Mouse (Mus musculus): Measurements from ENCODE around the gene Cldn12.

Gene Cldn12

DNA sequence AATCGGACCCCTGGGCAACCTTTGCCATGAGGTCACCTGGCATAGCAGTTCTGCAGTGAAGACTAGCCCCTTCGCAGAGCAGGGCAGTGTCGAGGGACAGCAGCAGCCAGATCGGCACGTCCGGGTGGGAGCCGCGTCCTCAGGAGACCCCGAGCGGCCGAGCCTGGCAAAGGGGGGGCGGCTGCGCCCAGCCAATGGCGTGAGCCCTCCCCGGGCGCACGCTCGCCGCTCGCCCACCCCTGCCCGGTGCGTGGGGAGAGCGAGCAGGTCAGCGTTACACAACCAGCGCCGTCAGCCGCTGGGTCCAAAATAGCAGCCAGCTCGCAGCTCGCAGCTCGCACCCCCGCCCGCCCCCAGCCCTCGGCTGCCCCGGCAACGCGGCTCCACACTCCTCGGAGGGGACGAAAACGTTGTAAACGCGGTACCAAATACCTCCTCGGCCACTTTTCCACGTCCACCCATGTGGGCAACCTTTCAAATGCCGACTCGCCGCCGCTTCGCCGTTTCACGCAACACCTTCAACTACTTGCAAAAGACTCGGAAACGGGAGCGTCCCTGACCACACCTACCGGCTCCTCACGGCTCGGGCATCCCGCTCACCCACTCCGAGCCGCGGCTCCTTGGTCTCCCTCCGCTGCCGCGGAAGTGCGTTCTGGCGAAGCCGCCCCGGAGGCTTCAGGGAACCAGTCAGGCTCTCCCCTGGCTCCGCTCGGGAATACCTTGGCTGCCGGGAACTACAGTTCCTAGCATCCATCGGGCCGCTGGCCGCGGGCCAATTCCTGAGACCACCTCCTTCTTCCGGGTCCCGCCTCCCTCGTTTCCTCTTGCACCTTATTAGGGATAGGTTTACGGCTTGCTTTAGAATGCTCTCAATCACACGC lies at the start of gene Cldn12:
Cldn12 (minus strand) TSS at position 763 of the 881 bp plus-strand sequence.
- DNase-seq (ENCODE audit: low spot score in 2 of 2), result peak; percentile 89 to 93

DNA sequence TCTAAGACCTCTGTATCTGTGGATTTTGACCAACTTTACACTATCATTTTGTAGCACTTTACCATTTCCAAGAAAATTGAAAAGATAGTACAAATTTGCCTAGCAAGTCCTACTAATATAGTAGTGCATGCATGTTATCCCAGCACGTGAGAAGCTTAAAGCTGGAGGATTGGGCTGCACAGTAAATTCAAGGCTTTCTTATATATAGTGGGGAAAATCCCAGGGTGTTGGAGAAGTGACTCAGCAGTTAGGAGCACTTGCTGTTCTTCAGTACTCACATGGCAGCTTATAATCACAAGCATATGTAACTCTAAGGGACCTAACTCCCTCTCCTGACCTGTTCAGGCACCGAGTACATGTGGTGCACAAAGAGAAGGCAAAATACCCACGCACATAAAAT lies 47.7 kb upstream of the Cldn12 start:
- no peak for DNase-seq (ENCODE audit: low spot score in 2 of 2)

DNA sequence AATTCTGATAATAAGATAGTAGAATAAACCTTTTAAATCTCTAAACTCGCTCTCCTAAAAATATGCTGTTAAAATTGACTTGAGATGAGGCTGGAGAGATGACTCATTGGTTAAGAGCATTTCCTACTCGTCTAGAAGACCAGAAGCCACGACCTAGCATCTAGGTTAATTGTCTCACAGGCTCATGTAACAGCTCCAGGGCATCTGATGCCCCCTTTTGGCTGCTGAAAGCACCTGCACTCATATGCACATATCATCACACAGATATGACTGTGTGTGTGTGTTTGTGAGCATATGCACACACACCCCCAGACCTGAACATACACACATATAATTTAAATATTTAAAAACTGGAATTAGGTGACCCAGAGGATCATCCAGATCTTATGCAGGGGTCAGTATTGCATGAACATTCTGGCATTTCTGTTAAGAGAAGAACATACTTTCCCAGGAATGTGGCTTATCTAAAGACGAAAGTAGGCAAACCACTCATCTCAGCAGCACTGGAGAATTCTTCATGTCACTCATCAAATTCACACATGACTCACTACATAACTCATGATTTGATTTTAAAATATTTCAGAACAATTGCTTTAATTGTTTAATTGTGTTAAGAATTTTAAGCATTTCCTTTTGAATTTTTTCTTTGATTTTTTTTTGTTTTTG lies 46.4 kb upstream of the Cldn12 start:
- no peak for DNase-seq (ENCODE audit: low spot score in 2 of 2)

DNA sequence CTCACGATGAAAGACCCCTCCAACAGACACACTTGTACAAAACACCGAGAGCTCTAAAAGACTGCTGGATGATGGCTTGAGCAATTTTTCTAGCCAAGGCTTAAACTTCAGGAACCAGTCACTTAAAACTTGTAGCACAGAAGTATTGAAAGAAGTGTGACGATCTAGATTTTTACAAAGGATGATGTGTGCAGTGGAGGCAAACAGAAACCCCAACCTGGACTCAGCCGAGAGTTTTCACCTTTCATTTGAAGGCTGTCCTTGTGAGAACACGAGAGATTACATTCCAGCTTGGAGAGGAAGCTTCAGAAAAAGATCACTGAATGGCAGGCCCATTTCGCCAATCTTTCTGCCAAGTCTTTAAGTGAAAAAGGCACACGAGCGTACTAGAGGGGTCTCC lies 45.0 kb upstream of the Cldn12 start:
- no peak for DNase-seq (ENCODE audit: low spot score in 2 of 2)

DNA sequence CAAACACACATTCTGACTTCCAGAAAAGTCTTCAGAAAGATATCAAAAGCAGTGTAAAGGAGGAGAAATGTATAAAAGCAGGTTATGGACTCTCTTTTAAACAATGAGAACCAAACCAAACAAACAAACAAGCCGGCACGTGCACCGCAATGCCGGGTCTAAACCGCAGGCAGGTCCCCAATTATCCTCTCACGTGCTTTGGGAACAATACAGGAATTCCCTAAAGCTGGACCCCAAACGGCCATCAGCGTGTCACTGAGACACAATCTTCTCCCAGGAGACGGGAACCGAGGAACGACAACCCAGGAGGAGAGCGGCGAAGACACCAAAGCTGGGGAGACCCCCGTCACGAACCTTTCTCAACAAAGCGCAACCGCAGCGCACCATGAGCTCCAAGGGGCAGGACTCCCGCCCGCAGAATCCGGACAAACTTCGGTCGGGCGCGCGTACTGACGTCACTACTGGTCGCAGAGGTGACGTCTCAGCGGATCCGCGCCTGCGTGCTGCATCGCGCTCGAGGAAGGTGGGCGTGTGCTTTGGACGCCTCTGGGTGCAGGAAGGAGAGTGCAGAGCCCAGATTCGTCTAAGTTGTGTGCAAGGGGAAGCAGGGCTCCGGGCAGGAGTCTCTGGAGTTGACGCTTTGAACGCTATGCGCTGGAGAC lies 44.5 kb upstream of the Cldn12 start, which contains the start of gene Gtpbp10:
Gtpbp10 (minus strand) TSS at position 460 of the 662 bp plus-strand sequence.
- DNase-seq (ENCODE audit: low spot score in 2 of 2), result peak; percentile 86 to 96

DNA sequence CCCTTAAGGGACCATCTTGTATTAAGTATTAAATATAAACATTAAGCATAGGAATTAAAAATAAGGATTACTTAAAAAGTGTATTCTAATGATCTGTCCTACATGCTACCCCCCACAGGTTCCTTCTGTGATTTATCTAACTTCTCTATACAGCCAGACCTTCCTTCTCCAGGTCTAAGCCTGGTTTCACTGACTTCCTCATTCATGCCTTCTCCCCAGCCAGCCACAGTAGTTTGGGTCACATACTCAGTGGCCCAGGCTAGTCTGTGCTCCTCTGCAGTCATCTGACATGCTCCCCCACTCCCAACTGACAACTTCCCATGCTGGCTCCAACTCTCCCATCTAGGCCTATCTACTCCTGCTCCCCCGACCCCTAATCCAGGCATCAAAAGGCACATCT lies 36.4 kb upstream of the Cldn12 start:
- DNase-seq (ENCODE audit: low spot score in 2 of 2), result no peak

DNA sequence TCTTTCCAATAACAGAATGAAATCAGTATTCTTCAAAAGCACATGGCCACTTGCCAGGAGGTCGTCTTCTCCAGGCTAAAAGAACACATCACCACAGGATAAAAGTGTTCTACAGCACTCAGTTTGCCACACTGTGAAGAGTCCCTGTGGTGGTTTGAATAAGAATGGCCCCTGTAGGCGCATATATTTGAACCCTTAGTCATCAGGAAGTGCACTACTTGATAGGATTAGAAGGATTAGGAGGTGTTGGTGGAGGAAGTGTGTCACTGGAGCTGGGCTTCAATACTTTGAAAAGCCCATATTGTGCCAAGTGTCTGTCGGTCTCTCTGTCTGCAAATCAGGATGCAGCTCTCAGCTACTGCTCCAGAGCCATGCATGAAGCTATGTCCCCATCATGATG lies 25.6 kb upstream of the Cldn12 start:
- no peak for DNase-seq (ENCODE audit: low spot score in 2 of 2)

DNA sequence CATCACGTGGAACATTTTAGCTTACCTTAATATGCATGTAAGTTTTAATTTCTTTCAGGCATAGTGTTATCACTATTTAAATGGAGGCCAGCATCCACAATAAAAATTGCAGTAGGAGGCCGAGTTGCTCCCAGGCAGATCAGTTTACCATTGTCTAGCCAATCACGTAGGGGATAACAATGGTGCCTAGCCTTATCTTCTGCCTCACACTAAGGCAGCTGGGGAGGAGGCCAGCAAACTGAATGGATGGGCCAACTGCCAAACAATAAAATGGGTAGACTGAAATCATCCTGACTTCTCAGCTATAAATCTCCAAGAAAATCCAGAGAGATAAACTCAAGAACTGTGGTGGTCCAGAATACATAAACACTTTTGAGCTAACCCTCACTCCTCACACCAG lies 25.0 kb upstream of the Cldn12 start:
- DNase-seq (ENCODE audit: low spot score in 2 of 2), result no peak

DNA sequence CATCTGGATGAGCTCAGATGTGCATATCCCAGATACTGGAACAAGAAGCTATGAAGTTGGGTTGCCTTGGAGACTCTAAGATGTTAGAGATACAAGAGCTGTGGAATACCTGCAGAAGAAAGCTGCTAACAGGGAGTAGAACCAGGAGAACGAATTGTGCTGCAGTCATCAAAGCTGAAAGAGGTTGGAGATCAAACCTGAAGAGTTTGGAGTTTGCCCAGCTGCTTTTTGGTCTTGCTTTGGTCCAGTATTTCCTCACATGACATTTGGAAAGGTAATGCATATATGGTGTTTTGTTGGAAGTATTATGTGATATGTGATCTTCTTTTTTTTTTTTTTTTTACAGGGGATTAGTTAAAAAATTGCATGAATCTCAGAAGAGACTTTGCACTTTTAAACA lies 21.4 kb upstream of the Cldn12 start:
- DNase-seq (ENCODE audit: low spot score in 2 of 2), result no peak

DNA sequence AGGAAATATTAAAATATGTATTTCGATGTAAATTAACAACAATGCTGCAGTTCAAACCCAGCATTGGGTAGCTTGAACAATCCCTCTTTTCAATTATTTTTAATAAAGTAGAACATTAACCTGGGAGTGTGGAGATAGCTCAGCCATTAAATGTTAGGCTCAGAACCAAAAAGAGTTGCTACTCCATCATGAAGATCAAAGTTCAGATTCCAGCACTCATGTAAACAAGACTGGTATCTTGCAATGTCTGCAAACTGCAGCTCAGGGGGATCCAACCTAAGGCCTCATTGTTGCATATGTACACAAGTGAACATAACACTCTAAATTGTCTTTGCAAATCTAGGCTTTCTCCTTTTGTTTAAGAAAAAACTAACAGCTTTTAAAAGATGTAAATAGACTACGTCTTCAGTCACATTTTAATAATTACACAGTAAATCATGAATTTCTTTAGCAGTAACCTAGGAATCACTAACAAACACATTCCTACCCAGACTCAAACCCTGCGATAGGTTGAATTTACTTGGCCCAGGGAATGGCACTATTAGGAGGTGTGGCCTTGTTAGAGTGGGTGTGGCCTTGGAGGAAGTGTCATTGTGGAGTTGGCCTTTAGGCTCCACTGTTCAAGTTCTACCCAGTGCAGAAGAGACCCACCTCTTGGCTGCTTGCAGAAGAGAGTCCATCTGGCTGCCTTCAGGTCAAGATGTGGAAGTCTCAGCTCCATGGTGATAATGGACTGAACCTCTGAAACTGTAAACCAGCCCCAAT lies 19.1 kb upstream of the Cldn12 start:
- DNase-seq (ENCODE audit: low spot score in 2 of 2), result no peak

DNA sequence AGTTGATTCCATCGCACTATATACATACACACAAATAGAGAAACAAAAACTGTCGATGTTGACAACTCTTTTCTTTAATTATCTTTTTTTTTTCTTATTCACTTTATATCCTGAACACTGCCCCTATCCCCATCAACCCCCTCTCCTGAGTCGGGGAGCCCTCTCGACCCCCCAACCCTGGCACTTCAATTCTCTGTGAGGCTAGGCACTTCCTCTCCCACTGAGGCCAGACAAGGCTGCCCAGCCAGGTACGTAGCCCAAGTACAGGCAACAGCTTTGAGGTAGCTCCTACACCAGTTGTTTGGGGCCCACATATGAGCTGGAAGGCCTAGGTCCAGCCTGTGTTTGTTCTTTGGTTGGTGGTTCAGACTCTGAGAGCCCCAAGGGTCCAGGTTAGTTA lies 653 bp upstream of the Cldn12 start:
- no peak for DNase-seq (ENCODE audit: low spot score in 2 of 2)

DNA sequence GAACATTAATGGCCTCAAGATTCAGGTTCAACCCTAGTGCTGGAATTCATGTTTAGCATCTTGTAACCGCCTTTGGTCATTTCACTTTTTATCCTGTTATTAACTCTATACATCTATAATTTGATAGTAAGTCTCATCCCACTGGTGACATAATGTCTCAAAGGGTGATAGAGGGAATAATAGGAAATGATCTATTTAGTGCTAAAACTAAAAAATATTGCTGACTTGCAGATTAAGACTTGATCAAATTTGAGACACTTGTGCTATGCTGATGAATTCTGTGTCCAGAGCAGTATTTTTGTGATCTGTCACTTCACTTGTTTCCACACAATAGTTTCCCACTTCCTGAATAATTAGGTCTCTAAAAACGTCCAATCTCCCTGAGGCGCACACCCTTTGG lies 3.4 kb downstream of the Cldn12 start:
- DNase-seq (ENCODE audit: low spot score in 2 of 2), result no peak

DNA sequence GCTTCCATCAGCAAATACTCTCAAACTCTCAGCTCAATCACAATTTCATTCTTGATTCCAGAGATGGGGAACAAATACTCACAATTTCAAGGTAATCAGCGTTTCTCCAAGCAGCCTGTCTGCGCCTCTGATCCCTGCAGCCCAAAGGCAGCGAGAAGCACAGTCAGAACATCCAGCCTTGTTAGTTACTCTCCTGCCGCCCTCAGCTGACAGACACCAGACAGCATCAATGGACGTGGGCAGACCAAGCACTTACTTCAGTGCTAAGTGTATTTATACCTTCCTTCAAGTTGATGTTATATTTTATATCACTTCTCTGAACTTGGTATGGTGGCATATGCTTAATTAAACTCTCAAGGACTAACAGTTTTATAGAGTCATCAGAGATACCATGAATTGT lies 3.8 kb downstream of the Cldn12 start:
- no peak for DNase-seq (ENCODE audit: low spot score in 2 of 2)

DNA sequence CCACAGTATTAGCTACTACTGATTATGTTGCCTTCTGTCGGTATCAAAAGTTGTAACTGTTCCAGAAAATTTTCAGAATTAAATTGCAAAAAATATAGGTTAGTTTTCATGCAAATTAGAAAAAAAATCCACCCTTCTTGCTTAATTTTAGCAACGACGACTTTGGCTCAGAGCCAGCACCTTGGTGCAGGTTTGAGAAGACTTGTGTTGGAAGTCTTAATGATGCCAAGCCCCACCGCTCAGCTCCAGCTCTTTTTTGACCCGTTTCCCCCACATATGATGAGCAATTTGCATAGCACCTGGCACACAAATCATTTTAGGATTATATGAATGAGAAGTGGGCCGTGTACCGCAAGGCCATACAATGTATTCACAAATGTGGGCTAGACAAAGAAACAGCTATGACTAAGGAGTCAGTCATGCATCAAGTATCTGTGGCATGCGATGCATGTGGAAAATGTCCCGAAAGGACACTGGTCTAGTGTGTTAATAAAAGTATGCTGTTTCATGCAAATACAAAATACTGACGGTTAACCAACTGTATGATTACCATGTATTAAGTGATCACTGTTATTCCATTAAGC lies 4.4 kb downstream of the Cldn12 start:
- no peak for DNase-seq (ENCODE audit: low spot score in 2 of 2)

DNA sequence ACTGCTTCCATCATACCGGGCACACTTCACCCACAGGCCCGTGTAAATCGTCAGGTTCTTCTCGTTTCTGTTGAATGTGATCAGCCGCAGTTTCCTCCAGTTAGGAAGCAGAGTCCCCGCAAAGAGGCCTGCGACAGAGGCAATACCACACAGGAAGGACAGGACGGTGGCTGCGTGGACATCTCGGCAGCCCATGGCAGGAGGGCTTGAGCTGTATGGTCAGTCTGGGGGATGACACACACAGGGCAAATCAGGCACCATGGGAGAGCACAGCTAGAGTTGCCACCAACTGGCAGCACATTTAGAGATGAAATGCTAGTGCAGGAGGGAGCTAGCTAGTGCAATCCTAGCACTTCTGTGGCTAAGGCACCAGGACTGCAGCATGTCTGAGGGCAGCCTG lies 6.5 kb downstream of the Cldn12 start:
- DNase-seq (ENCODE audit: low spot score in 2 of 2), result no peak

DNA sequence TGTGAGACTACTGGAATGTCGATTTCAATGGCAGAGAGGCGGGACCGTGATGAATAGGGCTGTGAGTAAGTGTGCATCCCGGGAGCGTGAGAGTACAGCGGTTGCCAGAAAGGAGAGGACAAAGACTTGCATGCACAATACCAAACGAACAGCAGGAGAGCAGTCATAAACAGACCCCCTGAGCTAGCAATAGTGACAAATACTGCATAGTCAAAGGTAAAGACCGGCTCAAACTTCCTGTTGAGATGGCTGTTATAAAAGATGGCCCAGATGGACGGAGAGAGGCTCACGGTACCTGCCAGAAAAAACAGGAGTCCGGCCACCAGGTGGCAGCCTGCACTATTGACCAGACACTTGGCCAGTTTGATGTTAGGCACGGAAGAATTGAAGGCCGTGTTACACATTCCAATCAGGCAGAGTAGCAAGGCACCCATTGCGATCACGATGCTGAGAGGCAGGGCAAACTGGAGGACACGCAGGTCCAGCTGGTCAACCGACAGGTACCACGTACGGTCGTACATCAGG lies 7.0 kb downstream of the Cldn12 start:
- DNase-seq (ENCODE audit: low spot score in 2 of 2), result peak; percentile 10 to 65

DNA sequence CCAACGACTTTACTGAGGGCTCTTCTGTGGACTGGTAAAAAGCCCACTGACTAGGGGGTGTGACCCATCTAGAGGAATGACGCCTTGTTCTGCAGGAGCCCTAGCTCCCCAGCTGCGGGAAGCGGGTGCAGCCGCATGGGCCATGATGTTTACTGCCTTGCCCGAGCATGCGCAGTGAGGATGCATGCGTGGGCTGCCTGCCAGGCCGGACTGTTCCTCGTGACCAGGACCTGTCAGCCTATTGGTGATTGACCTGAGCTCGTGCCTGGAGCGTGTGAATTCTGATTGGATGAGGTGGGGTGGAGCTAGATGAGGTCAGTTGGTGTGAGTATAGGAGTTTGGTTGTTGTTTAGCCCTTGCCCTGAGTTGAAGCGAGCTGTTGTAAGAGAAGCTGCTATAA lies 10.3 kb downstream of the Cldn12 start:
- DNase-seq (ENCODE audit: low spot score in 2 of 2), result no peak

DNA sequence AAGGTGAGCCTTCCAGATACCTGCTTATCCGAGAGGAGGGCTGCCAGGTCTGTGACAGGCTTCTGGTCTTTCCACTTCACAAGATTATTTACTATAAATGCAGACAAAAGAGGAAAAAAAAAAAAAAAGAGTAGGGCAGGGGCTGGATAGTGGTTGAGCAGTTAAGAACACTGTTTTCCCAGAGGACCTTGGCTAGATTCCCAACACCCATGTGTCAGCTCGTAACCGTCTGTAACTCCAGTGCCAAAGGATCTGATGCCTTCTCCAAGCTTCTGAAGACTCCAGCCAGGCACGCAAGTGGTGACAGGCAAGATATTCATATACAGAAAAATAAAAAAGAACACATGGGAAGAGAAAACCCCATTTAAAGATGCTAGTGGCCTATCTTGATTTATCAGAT lies 11.4 kb downstream of the Cldn12 start:
- DNase-seq (ENCODE audit: low spot score in 2 of 2), result no peak

DNA sequence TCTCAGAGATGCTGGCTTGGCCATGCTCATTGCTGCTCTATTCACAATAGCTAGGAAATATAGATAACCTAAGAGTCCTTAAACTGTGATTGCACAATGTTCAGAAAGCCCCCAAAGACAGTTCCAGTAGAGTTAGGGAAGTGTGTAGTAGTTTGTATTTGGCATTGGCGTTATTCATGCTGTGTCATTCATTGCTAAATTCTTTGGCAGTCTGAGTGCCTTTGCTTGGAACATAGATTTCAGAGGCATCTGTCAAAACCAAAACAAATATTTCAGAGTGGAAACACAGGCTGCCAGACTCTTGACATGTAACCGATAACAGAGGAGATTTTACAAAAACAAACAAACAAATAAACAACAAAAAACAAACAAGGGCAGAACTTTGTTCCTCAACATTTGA lies 13.2 kb downstream of the Cldn12 start:
- DNase-seq (ENCODE audit: low spot score in 2 of 2), result no peak

DNA sequence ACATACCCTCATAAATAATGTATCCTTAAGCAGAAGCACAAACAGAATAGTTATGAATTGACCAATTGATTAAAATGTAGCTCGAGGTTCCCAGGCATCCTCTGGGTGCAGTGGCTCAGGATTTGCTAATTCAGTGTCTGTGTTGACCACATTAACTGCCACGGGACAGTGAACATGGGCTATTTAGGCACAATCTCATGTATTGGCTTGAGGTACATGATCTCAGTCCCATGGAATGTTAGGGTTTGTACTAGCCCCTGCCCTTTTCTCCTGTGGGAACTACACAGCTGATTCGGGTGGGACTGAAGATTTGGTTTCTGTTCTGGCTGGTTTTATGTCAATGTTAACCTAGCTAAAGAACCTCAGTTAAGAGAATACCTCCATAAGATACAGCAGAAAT lies 18.4 kb downstream of the Cldn12 start:
- no peak for DNase-seq (ENCODE audit: low spot score in 2 of 2)

DNA sequence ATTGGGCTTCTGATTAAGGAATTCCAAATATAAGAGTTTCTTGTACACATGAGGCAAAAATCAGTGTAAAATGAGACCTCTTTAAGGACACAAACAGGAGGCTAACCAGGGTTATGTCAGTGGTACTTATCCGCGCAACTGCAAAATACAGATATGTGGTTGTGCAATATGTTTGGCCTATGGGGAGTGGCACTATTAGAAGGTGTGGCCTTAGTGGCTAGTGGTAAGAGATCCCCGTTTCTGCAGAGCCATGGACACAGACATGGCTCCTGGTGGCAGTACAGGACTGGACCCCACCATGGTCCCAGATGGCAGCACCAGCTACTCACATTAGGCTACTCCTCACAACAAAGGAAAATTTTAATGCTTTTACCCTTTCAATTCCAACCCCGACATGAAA lies 19.7 kb downstream of the Cldn12 start:
- DNase-seq (ENCODE audit: low spot score in 2 of 2), result no peak

Data from urinary bladder, adult 18-20 months (tissue).